13 mouse cellular contexts compared by ENCODE assay signal in the genomic region with DNA sequence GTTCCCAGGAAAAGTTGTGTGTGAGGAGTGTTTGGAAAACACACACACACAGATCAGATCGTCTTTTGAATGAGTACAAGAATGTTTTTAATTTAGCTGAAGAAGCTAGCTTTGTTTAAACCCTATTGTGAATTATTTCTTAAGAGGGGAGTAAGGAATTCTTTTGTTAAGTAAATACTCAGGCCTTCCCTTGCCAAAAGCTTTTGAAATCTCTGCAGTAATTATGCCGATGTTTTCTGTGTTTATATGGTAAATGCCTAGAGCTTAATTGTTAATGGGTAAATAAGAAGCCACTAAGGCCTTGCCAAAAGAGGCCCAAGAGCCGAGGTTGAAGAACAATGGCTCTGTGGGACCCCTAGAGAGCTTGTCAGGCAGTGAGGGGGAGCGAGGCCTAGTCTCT.
A peak's percentile ranks its signal among the peaks of the same experiment; 100 is the strongest.
DNase-seq lines count a peak whose midpoint lies in the region; ATAC-seq and TF ChIP-seq lines count a peak whose summit lies in the region.
"Had no signal": no experiment of that assay in that cellular context is flagged by ENCODE, and none has a peak within 500 bp of the region (broad histone marks: within the 10 kb centered on the region; RNA-seq: fewer than 3 reads in every experiment).

No protein-coding gene starts in this region.

- no peaks in the 10 kb centered on the region for H3K27me3 ChIP-seq in forebrain, embryonic 15.5 days
- peaks cover 10% of the 10 kb centered on the region; the same call in 1 of the 2 replicates for H3K27me3 ChIP-seq in forebrain, embryonic 13.5 days
- no peaks in the 10 kb centered on the region for H3K27me3 ChIP-seq in midbrain, embryonic 13.5 days
- peaks cover 7% of the 10 kb centered on the region; the same call in 1 of the 2 replicates for H3K27me3 ChIP-seq in midbrain, embryonic 10.5 days (ENCODE audit: low read depth, poor library complexity, severe bottlenecking)
- H3K27me3 ChIP-seq in hindbrain, postnatal 0 days (ENCODE audit: insufficient read depth, low read length), result no peaks in the 10 kb centered on the region
- no peaks in the 10 kb centered on the region for H3K27me3 ChIP-seq in stomach, embryonic 16.5 days (ENCODE audit: control insufficient read depth, insufficient read depth, low read length)

- no peak overlapping the region for H3K9ac ChIP-seq in forebrain, embryonic 15.5 days (replicated peaks)
- no peak overlapping the region for H3K9ac ChIP-seq in forebrain, embryonic 13.5 days
- no peak overlapping the region for H3K9ac ChIP-seq in midbrain, embryonic 13.5 days (replicated peaks)
- no peak overlapping the region for H3K9ac ChIP-seq in hindbrain, postnatal 0 days (replicated peaks; ENCODE audit: low read length)
- no peak overlapping the region for H3K9ac ChIP-seq in stomach, embryonic 16.5 days (ENCODE audit: low read length)
- H3K9ac ChIP-seq: heart, embryonic 13.5 days had no signal

- no peak overlapping the region for H3K4me2 ChIP-seq in forebrain, embryonic 15.5 days (replicated peaks)
- H3K4me2 ChIP-seq in forebrain, embryonic 13.5 days, result no peak overlapping the region
- H3K4me2 ChIP-seq in midbrain, embryonic 13.5 days (replicated peaks), result no peak overlapping the region
- H3K4me2 ChIP-seq in hindbrain, postnatal 0 days (ENCODE audit: low read depth, low read length), result no peak overlapping the region
- no peak overlapping the region for H3K4me2 ChIP-seq in stomach, embryonic 16.5 days (ENCODE audit: low read depth, low read length)
- H3K4me2 ChIP-seq: heart, embryonic 13.5 days had no signal

- no peak for ATAC-seq in forebrain, embryonic 15.5 days (replicated peaks)
- ATAC-seq in forebrain, embryonic 13.5 days, result no peak
- ATAC-seq in midbrain, embryonic 13.5 days, result no peak
- ATAC-seq in hindbrain, postnatal 0 days, result no peak
- ATAC-seq in stomach, embryonic 16.5 days (ENCODE audit: insufficient read depth, low FRiP score), result no peak

- no peaks in the 10 kb centered on the region for H3K36me3 ChIP-seq in forebrain, embryonic 15.5 days
- no peaks in the 10 kb centered on the region for H3K36me3 ChIP-seq in forebrain, embryonic 13.5 days (ENCODE audit: poor library complexity, severe bottlenecking)
- no peaks in the 10 kb centered on the region for H3K36me3 ChIP-seq in midbrain, embryonic 13.5 days
- H3K36me3 ChIP-seq in midbrain, embryonic 10.5 days, result no peaks in the 10 kb centered on the region
- no peaks in the 10 kb centered on the region for H3K36me3 ChIP-seq in hindbrain, postnatal 0 days (ENCODE audit: insufficient read depth, low read length)
- H3K36me3 ChIP-seq in stomach, embryonic 16.5 days (ENCODE audit: control insufficient read depth, insufficient read depth, low read length), result no peaks in the 10 kb centered on the region
- H3K36me3 ChIP-seq: heart, embryonic 13.5 days had no signal

- peak overlapping the region; percentile 51; the same call in 1 of the 2 replicates for H3K27ac ChIP-seq in forebrain, embryonic 15.5 days (replicated peaks)
- no peak overlapping the region for H3K27ac ChIP-seq in forebrain, embryonic 13.5 days
- H3K27ac ChIP-seq in midbrain, embryonic 13.5 days, result peak overlapping the region; percentile 5; the same call in 1 of the 2 replicates
- no peak overlapping the region for H3K27ac ChIP-seq in midbrain, embryonic 10.5 days (replicated peaks)
- H3K27ac ChIP-seq in hindbrain, postnatal 0 days, result 0 out of 2 replicates have a peak overlapping the region, but pooled peaks have one; percentile 41
- peak overlapping the region; percentile 56 for H3K27ac ChIP-seq in stomach, embryonic 16.5 days (ENCODE audit: low read length)
- H3K27ac ChIP-seq: heart, embryonic 13.5 days had no signal

- peaks cover 52% of the 10 kb centered on the region for H3K4me1 ChIP-seq in forebrain, embryonic 15.5 days
- peaks cover 46% of the 10 kb centered on the region for H3K4me1 ChIP-seq in forebrain, embryonic 13.5 days
- H3K4me1 ChIP-seq in midbrain, embryonic 13.5 days (replicated peaks), result peaks cover 24% of the 10 kb centered on the region
- peaks cover 27% of the 10 kb centered on the region for H3K4me1 ChIP-seq in midbrain, embryonic 10.5 days
- H3K4me1 ChIP-seq in hindbrain, postnatal 0 days (ENCODE audit: insufficient read depth, low read length), result peaks cover 23% of the 10 kb centered on the region
- peaks cover 36% of the 10 kb centered on the region for H3K4me1 ChIP-seq in stomach, embryonic 16.5 days (ENCODE audit: control insufficient read depth, insufficient read depth, low read length)

- no peaks in the 10 kb centered on the region for H3K9me3 ChIP-seq in forebrain, embryonic 15.5 days
- H3K9me3 ChIP-seq in forebrain, embryonic 13.5 days (replicated peaks), result no peaks in the 10 kb centered on the region
- no peaks in the 10 kb centered on the region for H3K9me3 ChIP-seq in midbrain, embryonic 13.5 days
- no peaks in the 10 kb centered on the region for H3K9me3 ChIP-seq in midbrain, embryonic 10.5 days (replicated peaks)
- H3K9me3 ChIP-seq in hindbrain, postnatal 0 days (ENCODE audit: low read length), result no peaks in the 10 kb centered on the region
- no peaks in the 10 kb centered on the region for H3K9me3 ChIP-seq in stomach, embryonic 16.5 days (replicated peaks; ENCODE audit: control insufficient read depth, low read length)
- H3K9me3 ChIP-seq: heart, embryonic 13.5 days had no signal

- WGBS in forebrain, embryonic 15.5 days, result 5% methylated on average over 4 of the region's 4 CpGs
- WGBS in forebrain, embryonic 13.5 days, result 5% methylated on average over 4 of the region's 4 CpGs
- 10% methylated on average over 4 of the region's 4 CpGs for WGBS in midbrain, embryonic 13.5 days
- 12% methylated on average over 4 of the region's 4 CpGs for WGBS in midbrain, embryonic 10.5 days
- 18% methylated on average over 4 of the region's 4 CpGs for WGBS in hindbrain, postnatal 0 days
- WGBS in stomach, embryonic 16.5 days, result 35% methylated on average over 4 of the region's 4 CpGs

- H3K4me3 ChIP-seq in forebrain, embryonic 15.5 days, result no peak overlapping the region
- H3K4me3 ChIP-seq in forebrain, embryonic 13.5 days, result no peak overlapping the region
- no peak overlapping the region for H3K4me3 ChIP-seq in midbrain, embryonic 13.5 days (replicated peaks)
- H3K4me3 ChIP-seq in midbrain, embryonic 10.5 days, result no peak overlapping the region
- H3K4me3 ChIP-seq in hindbrain, postnatal 0 days (ENCODE audit: low read length), result no peak overlapping the region
- no peak overlapping the region for H3K4me3 ChIP-seq in stomach, embryonic 16.5 days (replicated peaks; ENCODE audit: low read length)
- H3K4me3 ChIP-seq: heart, embryonic 13.5 days had no signal

- no peak for TF ChIP-seq CTCF in hindbrain, postnatal 0 days (IDR thresholded peaks at IDR 0.05; ENCODE audit: low read depth)

- no peak for DNase-seq in midbrain, embryonic 10.5 days (ENCODE audit: low spot score)
- DNase-seq in hindbrain, postnatal 0 days (ENCODE audit: low spot score), result no peak
- no peak for DNase-seq in cerebellum, adult 9-11 months
- DNase-seq in right cerebral cortex, postnatal 10 days (ENCODE audit: low spot score in 2 of 2), result no peak
- DNase-seq: B cell, adult 2 months; gastrocnemius, postnatal 10 days; lung, adult 2 months; thymus, postnatal 14 days had no signal

Comparison
In these comparisons a context has a peak if more than half of its experiments do, and no peak if none do; other contexts are left out.
1. H3K27ac ChIP-seq: peak in forebrain, embryonic 15.5 days (single experiment), midbrain, embryonic 13.5 days (single experiment), hindbrain, postnatal 0 days (single experiment) and stomach, embryonic 16.5 days (single experiment); none in forebrain, embryonic 13.5 days (single experiment) and midbrain, embryonic 10.5 days (single experiment).